Mouse (Mus musculus): ENCODE measurements around the gene Sec23a. TPM values are rescaled to one million over a fixed set of nuclear protein-coding genes. Genes with fewer than 3 reads are reported as not detected.
"Not testable (repeated sequence)": the region's sequence is repeated elsewhere in the genome, so short reads cannot be mapped to it uniquely, and the experiment has no call there.

The Sec23a gene
- polyA plus RNA-seq, 1 experiment = 67.7 TPM

GRCm38 (mm10) chr12:59039162-59039970 is 27.5 kb upstream of the Sec23a start:
- TF ChIP-seq CTCF (IDR thresholded peaks at IDR 0.05; ENCODE audit: borderline replicate concordance, extremely low read depth, insufficient read depth, insufficient read length) (no peak), POLR2A (IDR thresholded peaks at IDR 0.05; ENCODE audit: borderline replicate concordance, extremely low read depth, insufficient read depth, insufficient read length, poor library complexity, severe bottlenecking) (no peak)
- peak; percentile 15 for DNase-seq (ENCODE audit: low read depth)

GRCm38 (mm10) chr12:59032101-59032500 is 20.3 kb upstream of the Sec23a start:
- DNase-seq (ENCODE audit: low read depth) = no peak

GRCm38 (mm10) chr12:59021306-59021705 is 9.5 kb upstream of the Sec23a start:
- no peak for DNase-seq (ENCODE audit: low read depth)
- TF ChIP-seq POLR2A (IDR thresholded peaks at IDR 0.05; ENCODE audit: borderline replicate concordance, extremely low read depth, insufficient read depth, insufficient read length, poor library complexity, severe bottlenecking) (no peak), CTCF (IDR thresholded peaks at IDR 0.05; ENCODE audit: borderline replicate concordance, extremely low read depth, insufficient read depth, insufficient read length) (no peak)

More at GRCm38 (mm10) chr12:59032101-59032500, 20.3 kb upstream of the Sec23a start:
- TF ChIP-seq CTCF (IDR thresholded peaks at IDR 0.05; ENCODE audit: borderline replicate concordance, extremely low read depth, insufficient read depth, insufficient read length) (0 out of 2 replicates have a peak, but pooled peaks have one; percentile 15), POLR2A (IDR thresholded peaks at IDR 0.05; ENCODE audit: borderline replicate concordance, extremely low read depth, insufficient read depth, insufficient read length, poor library complexity, severe bottlenecking) (no peak)

GRCm38 (mm10) chr12:59019891-59020290 is 8.1 kb upstream of the Sec23a start:
- TF ChIP-seq POLR2A (IDR thresholded peaks at IDR 0.05; ENCODE audit: borderline replicate concordance, extremely low read depth, insufficient read depth, insufficient read length, poor library complexity, severe bottlenecking) (no peak), CTCF (IDR thresholded peaks at IDR 0.05; ENCODE audit: borderline replicate concordance, extremely low read depth, insufficient read depth, insufficient read length) (no peak)
- DNase-seq (ENCODE audit: low read depth) = no peak

GRCm38 (mm10) chr12:59017970-59018369 is 6.2 kb upstream of the Sec23a start:
- TF ChIP-seq CTCF (IDR thresholded peaks at IDR 0.05; ENCODE audit: borderline replicate concordance, extremely low read depth, insufficient read depth, insufficient read length) (no peak), POLR2A (IDR thresholded peaks at IDR 0.05; ENCODE audit: borderline replicate concordance, extremely low read depth, insufficient read depth, insufficient read length, poor library complexity, severe bottlenecking) (no peak)
- no peak for DNase-seq (ENCODE audit: low read depth)

GRCm38 (mm10) chr12:59013234-59013633 is 1.4 kb upstream of the Sec23a start, which contains the start of gene Gemin2:
TSS of gene Gemin2 (plus strand) at chr12:59013393.
- peak; percentile 55; the same call in 1 of the 2 replicates for TF ChIP-seq POLR2A (IDR thresholded peaks at IDR 0.05; ENCODE audit: borderline replicate concordance, extremely low read depth, insufficient read depth, insufficient read length, poor library complexity, severe bottlenecking)
- TF ChIP-seq CTCF (IDR thresholded peaks at IDR 0.05; ENCODE audit: borderline replicate concordance, extremely low read depth, insufficient read depth, insufficient read length) = no peak

GRCm38 (mm10) chr12:59012710-59013091 is 884 bp upstream of the Sec23a start:
- DNase-seq (ENCODE audit: low read depth) = peak; percentile 44
- TF ChIP-seq POLR2A (IDR thresholded peaks at IDR 0.05; ENCODE audit: borderline replicate concordance, extremely low read depth, insufficient read depth, insufficient read length, poor library complexity, severe bottlenecking) = no peak
- no peak for TF ChIP-seq CTCF (IDR thresholded peaks at IDR 0.05; ENCODE audit: borderline replicate concordance, extremely low read depth, insufficient read depth, insufficient read length)

More at GRCm38 (mm10) chr12:59013234-59013633, 1.4 kb upstream of the Sec23a start, which contains the start of gene Gemin2:
- DNase-seq (ENCODE audit: low read depth) = peak; percentile 96

- DNase-seq (ENCODE audit: low read depth) = no peak
- TF ChIP-seq CTCF (IDR thresholded peaks at IDR 0.05; ENCODE audit: borderline replicate concordance, extremely low read depth, insufficient read depth, insufficient read length) (no peak), POLR2A (IDR thresholded peaks at IDR 0.05; ENCODE audit: borderline replicate concordance, extremely low read depth, insufficient read depth, insufficient read length, poor library complexity, severe bottlenecking) (no peak)
Observed at GRCm38 (mm10) chr12:59011275-59011843, 458 bp downstream of the Sec23a start.

GRCm38 (mm10) chr12:59010482-59010881 is 1.3 kb downstream of the Sec23a start:
- TF ChIP-seq POLR2A (IDR thresholded peaks at IDR 0.05; ENCODE audit: borderline replicate concordance, extremely low read depth, insufficient read depth, insufficient read length, poor library complexity, severe bottlenecking) (no peak), CTCF (IDR thresholded peaks at IDR 0.05; ENCODE audit: borderline replicate concordance, extremely low read depth, insufficient read depth, insufficient read length) (peak; percentile 17; the same call in 1 of the 2 replicates)
- DNase-seq (ENCODE audit: low read depth) = peak; percentile 20

- TF ChIP-seq POLR2A (IDR thresholded peaks at IDR 0.05; ENCODE audit: borderline replicate concordance, extremely low read depth, insufficient read depth, insufficient read length, poor library complexity, severe bottlenecking) (no peak), CTCF (IDR thresholded peaks at IDR 0.05; ENCODE audit: borderline replicate concordance, extremely low read depth, insufficient read depth, insufficient read length) (no peak)
Observed at GRCm38 (mm10) chr12:58985766-58986165, 26.1 kb downstream of the Sec23a start.

GRCm38 (mm10) chr12:58981178-58981661 is 30.6 kb downstream of the Sec23a start:
- DNase-seq (ENCODE audit: low read depth) = not testable (repeated sequence)

More at GRCm38 (mm10) chr12:58985766-58986165, 26.1 kb downstream of the Sec23a start:
- DNase-seq (ENCODE audit: low read depth) = no peak

Measured in brain, embryonic 14.5 days (tissue).